Mouse (Mus musculus) spleen, adult 12 weeks (tissue): ENCODE data around the gene Mroh8.
"Not testable (repeated sequence)": the region's sequence is repeated elsewhere in the genome, so short reads cannot be mapped to it uniquely, and the experiment has no call there.

Experiments
- DNase-seq: peaks from one replicate; pipeline ENCODE4 v3.0.0; 2022; ENCODE audit warnings: low spot score

Mroh8 gene

DNA sequence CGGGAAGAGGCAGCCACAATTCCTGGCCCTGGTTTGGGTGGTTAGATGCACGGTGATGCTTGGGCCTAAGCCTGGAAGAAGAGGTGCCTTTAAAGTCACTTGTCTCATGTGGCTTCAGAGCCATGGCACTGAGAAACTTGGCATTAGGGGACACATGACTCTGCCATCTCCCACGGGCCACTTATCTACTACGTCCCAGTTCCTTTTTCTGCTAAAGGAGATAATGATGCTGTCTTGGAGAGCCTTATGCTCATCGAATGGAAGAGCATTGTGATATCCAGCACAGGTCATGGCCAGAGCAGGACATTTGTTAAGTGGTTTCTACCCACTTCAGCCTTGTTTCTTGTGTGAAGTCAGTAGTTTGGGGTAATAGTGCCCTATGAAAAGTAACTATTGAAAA is 9.6 kb upstream of the Mroh8 start:
- no peak for DNase-seq

DNA sequence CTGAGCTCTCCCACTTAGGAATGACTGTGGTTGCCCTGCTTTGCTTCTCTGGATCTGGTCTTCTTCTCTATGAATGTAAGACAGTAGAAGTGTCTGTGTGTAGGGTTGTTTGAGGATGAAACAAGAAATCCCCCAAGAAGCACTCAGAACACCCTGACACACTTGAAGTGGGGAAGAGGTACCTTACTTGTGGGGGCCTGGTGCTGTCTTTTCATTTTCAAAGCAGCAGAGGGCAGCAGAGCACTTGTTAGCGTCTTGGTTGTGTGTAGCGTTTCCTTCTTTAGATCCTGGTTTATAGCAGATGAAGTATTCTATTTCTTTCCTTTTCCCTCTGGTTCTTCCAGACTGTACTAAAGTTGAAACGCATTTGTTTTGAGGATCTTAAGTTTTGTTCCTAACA is 8.2 kb upstream of the Mroh8 start:
- DNase-seq: no peak

DNA sequence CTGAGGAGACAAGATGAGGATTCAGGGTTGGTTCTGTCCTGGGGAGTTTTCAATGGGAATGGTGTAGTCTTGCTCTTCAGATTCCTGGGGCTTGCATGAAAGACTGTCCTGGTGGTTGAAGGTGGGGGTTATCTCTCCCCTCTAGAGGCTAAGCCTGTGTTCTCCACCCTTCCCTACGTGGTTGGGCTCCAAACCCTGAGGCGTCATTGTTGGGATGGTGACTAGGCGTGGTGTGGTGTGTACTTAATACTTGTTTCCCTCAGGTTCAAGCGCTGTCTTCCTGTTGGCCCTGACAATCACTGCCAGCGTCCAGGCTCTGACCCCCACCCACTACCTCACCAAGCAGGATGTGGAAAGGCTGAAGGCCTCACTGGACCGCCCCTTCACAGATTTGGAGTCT is 4.0 kb upstream of the Mroh8 start:
- no peak for DNase-seq

DNA sequence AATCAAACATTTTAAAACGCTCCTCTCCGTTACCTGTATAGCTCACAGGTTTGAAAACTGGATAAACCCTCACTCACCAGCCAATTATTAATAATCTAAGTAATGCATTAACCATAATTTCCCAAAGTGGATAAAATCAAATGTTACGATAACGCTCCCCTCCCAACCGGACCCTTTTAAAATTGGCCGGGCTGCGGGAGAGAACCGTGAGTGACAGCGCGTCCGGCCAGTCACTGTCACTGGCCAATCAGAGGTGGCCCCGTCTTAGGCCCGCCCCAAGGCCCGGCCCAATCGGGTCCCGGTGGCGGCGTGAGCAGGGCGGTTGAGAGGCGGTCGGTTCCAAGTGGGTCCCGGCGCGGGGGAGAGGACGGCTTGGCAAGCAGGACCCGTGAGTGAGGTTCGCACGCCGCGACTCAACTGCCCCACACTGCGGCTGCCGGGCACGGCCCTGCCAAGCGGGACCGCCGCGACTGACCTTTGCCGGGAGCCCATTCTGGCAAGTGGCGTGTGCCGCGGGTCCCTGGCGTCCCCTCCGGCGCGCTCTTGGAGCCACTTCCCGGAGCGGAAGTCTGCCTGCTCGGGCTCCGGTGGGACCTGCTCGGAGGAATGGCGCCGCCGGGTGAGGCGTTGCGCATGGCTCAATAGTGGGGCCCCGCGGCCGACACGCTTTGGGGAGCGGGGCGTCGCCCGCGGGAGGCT is 483 bp downstream of the Mroh8 start, which contains the start of gene Rpn2:
Rpn2 (plus strand) TSS at position 301 of the 699 bp plus-strand sequence.
- peak; percentile 95 for DNase-seq

DNA sequence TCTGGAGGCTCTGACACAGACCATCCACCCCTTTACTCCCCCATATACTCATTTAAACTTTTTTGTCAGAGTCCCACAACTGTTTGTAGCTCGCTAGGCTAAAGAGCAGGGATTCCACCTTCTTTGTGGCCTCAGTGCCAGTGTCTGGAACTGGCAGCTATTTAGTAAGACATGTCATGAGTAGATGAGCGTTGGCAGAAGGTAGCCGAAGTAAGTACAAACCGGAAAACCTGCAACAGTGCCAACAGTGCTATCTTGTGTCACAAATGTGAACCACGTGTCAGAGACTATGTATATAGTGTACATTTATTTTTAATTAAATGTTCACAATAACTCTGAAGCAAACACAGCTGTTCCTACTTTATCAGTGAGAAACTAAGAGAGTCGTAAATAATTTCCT is 15.5 kb downstream of the Mroh8 start:
- DNase-seq: no peak

DNA sequence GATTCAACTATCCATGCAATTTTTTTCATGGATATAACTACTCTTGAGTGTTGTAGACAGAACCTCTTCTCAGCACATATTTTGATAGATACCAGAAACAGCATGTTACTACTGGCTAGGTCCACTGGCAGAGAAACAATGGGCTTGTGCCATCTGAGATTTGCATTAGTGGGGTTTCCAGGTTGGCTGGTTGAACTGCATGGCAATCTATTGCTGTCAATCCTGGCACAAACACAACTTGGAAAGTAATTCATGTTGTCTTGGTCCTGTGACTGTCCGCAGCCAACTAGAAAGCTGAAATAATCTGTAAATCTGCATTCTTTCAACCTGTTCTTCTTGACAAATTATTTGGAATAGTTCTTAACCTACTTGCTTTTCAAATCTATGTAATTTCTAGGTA is 16.2 kb downstream of the Mroh8 start:
- DNase-seq: no peak

DNA sequence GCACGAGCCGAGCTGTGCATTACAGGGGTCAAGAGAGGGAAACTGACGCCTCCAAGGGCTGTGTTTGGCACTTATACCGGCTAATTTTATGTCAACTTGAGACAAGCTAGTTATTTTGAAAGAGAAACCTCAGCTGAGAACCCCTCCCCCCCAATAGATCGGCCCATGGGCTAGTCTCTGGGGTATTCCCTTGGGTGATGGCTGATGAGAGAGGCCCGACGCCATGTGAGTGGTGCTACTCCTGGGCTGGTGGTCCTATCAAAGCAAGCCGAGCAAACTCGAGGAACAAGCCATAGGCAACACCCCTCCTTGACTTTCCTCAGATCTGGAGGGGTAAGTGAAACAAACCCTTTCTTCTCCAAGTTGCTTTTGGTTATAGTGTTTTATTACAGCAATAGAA is 16.8 kb downstream of the Mroh8 start:
- DNase-seq: no peak

DNA sequence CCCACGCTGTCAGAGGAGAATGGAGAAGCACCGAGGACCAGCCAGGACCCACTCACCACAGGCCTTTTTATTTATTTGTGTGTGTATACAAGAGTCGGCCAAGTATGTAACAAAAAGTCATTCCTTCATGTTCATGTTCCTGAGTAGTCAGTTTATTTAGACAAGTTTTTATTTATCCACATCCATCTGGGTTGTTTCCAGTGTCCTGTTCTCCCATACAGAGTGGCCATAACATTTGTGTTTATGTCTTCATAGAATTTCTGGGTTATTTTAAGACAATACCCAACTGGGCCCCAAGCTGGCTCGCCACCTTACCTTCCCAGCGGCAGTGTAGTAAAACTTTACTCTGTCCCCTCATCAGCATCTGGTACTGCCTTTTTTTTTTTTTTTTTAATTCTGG is 17.4 kb downstream of the Mroh8 start:
- no peak for DNase-seq

- DNase-seq: peak; percentile 22
These were observed 19.6 kb downstream of the Mroh8 start for GRCm38 (mm10) chr2:157259720-157260119.

DNA sequence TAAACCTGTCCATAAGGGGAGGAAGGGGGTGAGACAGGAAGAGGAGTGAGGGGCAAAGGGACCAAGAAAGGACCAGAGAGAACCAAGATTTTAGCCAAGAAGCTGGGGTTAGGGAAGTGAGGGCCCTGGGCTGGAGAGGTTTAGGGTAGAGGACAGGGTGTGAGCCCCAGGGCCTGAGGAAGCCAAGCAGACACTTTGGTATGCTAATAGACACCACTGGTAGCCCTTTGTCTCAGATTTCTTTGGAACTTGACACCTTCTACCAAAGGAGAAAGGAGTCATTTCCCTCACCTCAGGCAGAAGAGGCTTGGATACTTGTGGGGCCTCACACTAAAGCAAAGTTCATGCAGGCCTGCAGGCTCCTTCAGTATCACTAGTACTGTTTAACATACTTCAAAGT is 31.2 kb downstream of the Mroh8 start:
- no peak for DNase-seq

- no peak for DNase-seq
These were observed 33.7 kb downstream of the Mroh8 start for GRCm38 (mm10) chr2:157245603-157246002.

DNA sequence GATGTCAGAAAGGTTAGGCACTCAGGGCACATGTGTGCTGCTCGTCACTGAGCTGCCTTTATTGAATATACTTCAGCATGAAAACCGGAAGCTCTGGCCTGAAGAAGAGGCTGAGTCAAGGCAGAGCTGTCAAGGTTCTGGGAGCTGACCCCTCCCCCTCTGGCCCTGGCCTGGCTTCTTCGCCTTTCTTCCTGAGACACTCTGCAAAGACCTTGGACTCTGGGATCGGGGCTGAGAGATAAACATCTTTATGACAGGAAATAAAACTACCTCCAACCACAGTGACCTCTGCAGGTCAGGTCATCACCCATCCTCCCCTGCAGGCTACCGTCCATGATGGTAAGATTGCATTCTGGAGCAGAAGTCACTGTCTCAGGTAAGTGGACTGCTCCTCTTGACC is 34.3 kb downstream of the Mroh8 start:
- DNase-seq: no peak

- DNase-seq: no peak
These were observed 43.4 kb downstream of the Mroh8 start for GRCm38 (mm10) chr2:157235946-157236345.

DNA sequence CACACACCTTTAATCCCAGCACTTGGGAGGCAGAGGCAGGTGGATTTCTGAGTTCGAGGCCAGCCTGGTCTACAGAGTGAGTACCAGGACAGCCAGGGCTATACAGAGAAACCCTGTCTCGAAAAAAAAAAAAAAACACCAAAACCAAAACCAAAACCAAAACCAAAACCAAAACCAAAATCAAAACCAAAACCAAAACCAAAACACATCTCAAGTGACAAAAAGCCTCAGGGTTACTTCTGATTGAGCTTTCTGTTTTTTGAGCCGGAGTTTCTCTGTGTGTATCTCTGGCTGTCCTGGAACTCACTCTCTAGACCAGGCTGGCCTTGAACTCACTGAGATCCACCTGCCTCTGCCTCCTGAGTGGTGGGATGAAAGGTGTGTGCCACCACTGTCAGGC is 57.4 kb downstream of the Mroh8 start:
- not testable (repeated sequence) for DNase-seq

DNA sequence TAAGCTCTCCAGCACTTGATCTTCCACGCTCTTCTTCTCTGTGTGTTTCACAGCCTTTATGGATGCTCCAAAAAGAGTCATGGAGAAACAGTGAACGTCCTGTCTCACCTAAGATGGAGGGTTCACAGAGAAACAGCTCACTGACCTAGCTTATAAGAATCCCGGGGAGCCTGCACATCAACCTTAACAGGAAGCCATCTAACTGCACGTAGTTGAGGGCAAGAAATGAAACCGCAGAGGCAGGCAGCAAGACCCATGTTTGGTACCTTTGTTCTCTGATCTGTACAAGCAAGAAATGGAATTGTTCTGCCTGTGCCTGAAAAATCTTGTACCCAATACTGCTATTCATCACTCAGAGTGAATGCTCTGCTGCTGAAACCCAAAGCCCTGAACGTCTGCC is 59.2 kb downstream of the Mroh8 start:
- no peak for DNase-seq

- DNase-seq: no peak
These were observed 67.6 kb downstream of the Mroh8 start for GRCm38 (mm10) chr2:157211731-157212130.

DNA sequence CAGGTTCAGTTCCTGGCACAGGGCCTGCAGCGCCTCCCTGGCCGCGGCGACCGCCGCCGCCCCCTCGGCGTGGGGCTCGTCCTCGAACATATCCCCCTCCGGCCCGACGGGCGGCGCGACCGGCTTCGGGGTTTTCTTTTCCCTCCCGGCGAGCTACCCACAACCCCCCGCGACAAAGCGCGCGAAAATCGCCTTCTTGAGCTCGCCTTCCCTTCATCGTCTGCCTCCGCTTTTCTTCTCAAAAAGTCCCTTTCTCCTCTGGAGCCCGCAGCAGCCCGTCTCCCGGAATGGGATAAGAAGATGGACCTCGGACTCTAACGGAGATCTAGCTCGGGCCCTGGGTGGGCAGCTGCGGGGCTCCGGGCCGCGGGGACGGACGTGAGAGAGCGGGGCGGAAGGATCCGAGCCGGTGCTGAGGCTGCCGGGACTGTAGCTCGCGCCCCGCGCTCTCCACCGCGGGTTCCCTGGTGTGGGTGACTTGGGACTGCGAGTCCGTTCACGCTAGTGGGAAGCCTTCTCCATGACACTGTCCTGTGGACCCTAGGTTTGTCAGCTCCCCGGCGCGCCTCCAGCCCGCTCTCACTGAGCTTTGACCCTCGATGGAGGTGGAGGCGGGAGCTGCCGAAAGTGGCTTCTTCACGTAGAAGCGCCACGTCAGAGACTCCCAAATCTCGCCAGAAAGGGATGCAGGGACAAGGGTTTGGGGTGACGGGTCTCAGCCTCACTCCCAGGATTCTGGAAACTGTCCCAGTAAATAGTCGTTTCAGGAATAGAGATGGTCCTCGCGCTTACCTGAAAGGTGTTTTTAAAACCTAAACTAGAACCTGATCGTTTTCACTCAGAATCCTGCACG is 74.8 kb downstream of the Mroh8 start, which contains the start of gene Rbl1:
Rbl1 (minus strand) TSS at position 169 of the 853 bp plus-strand sequence.
- DNase-seq: peak; percentile 87

- peak; percentile 34 for DNase-seq
These were observed 75.6 kb downstream of the Mroh8 start for GRCm38 (mm10) chr2:157203459-157204365.

DNA sequence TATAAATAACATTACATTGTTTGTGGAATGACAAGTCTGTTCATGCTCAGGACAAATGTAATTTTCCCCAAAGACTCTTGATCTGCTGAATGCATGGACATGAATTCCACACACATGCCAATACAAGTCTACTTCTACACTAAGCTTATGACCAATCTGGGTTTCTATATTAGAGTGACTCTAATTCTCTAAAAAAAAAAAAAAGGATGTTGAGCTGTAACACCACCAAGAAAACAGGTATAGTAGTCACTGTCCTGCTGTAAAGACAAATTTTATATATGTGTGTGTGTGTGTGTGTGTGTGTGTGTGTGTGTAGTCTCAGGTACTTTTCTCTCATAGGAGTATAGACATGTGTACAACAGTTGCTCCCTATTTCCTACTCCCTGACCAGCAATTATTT is 76.3 kb downstream of the Mroh8 start:
- no peak for DNase-seq

GRCm38 (mm10) chr2:157202361-157202760 is 77.0 kb downstream of the Mroh8 start:
- DNase-seq: no peak

DNA sequence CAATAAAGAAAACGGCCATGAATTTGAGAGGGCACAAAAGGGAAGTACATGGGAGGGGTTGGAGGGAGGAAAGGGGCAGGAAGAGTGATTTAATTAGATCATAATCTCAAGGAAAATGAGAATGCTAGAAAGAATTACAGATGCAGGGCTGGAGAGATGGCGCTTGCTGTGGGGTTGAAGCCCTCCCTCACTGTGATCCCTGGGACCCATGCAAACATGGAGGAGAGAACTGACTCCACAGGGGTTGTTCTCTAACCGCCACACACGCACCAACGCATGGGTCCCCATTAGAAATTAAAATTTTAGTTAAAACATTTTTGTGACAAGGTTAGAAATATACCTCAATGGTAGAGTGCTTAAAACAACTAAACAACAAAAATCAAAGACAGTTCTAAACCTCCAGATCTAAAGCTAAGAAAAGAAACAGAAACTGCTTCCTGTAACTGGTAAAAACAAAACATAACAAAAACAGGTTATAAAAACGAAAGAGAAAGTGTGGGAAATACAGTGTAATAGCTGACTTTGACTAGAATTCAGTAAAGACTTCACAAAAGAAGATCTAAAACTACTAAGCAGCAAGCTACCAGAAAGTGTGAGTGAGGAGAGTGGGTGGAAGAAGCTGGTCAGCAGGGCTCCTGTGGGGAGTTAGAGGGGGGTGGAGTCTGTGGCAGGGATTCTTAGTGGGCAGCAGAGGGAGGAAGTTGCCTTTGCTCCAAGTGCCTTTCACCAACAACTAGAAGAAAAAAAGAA is 78.1 kb downstream of the Mroh8 start:
- DNase-seq: no peak

DNA sequence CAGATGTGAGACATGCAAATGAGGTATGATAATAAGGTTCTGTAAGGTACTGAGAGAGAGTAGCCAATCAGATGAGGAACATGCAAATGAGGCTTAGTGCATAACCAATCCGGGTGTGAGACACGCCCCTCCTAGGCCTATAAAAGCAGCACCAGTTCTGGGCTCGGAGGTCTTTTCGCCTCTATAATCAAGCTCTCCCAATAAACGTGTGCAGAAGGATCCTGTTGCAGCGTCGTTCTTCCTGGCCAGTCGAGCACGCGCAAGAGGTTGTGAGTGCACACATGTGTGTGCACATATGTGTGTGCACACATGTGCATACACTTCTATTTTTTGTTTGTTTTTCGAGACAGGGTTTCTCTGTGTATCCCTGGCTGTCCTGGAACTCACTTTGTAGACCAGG is 80.9 kb downstream of the Mroh8 start:
- DNase-seq: not testable (repeated sequence)
